In the genomic region with DNA sequence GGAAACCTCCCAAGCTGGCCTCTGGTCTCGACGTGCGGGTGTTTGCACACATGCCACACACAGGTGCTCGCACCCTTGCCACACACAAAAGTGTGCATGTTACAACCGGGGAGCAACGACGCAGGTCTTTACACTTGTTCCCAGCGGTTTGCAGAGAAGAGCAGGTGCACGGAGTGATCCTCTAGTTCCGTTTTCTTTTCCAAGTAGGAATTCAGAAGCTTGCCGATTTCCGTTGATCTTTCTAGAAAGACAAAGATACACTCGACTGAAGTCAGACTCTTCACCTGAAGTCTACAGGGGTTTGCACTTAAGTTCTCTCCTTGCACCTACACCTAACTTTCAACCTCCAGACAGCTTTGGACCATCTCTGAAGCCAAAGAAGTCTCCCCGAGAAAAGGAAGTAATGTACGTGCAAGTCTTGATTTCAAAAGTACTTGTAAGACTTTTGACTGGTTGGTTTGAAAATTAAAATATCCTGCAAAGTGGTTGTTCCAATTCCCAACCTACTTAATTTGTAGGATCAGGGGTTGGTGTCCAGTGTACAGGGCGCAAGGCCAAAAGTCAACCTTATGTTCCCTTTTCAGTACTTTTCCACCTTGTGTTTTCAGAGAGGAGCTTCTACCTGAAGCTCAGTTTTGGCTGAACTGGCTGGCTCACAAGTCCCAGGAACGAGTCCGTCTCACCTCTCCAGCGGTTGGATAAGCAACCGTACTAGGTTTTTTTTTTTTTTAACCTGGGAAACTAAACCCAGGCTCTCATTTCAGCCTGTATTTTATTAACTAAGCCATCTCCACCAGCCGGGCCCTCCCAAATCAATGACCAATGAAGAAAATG, we compare ENCODE assay signal across 8 mouse cellular contexts. TPM values are rescaled to one million over a fixed set of nuclear protein-coding genes. Genes with fewer than 3 reads are reported as not detected.
A peak's percentile ranks its signal among the peaks of the same experiment; 100 is the strongest.
DNase-seq lines count a peak whose midpoint lies in the region; ATAC-seq lines count a peak whose summit lies in the region.

No protein-coding gene starts in this region.

- DNase-seq in cerebellum, postnatal 10 days, result peak; percentile 20 to 37
- DNase-seq in cerebellum, postnatal 36 days, result no peak
- peak; percentile 20 for DNase-seq in A20 (ENCODE audit: low read depth, low spot score)
- DNase-seq in forebrain, embryonic 10.5 days (ENCODE audit: extremely low spot score, low spot score), result no peak
- DNase-seq in liver, embryonic 13.5 days, result no peak
- DNase-seq in thymus, postnatal 14 days, result no peak
- DNase-seq in right cerebral cortex, postnatal 25 days, result no peak
- DNase-seq in left cerebral cortex, adult 11 months (ENCODE audit: low spot score), result no peak

- peak overlapping the region; percentile 93 for H3K27ac ChIP-seq in forebrain, embryonic 10.5 days
- peak overlapping the region; percentile 98 for H3K27ac ChIP-seq in liver, embryonic 13.5 days

- peak overlapping the region; percentile 90 for H3K9ac ChIP-seq in liver, embryonic 13.5 days

- 79% methylated on average over 21 of the region's 21 CpGs for WGBS in forebrain, embryonic 10.5 days
- WGBS in liver, embryonic 13.5 days (ENCODE audit: insufficient replicate concordance), result 53% methylated on average over 21 of the region's 21 CpGs

- peaks cover 60% of the 10 kb centered on the region for H3K36me3 ChIP-seq in forebrain, embryonic 10.5 days (replicated peaks)
- H3K36me3 ChIP-seq in liver, embryonic 13.5 days, result peaks cover 49% of the 10 kb centered on the region

- peaks cover 49% of the 10 kb centered on the region for H3K4me1 ChIP-seq in forebrain, embryonic 10.5 days
- H3K4me1 ChIP-seq in liver, embryonic 13.5 days (replicated peaks), result peaks cover 81% of the 10 kb centered on the region

- H3K9me3 ChIP-seq in forebrain, embryonic 10.5 days, result no peaks in the 10 kb centered on the region
- H3K9me3 ChIP-seq in liver, embryonic 13.5 days (replicated peaks), result no peaks in the 10 kb centered on the region

- peak overlapping the region; percentile 81 for H3K4me3 ChIP-seq in forebrain, embryonic 10.5 days
- peak overlapping the region; percentile 90 for H3K4me3 ChIP-seq in liver, embryonic 13.5 days (replicated peaks)

- peak overlapping the region; percentile 98 for H3K4me2 ChIP-seq in liver, embryonic 13.5 days

- H3K27me3 ChIP-seq in forebrain, embryonic 10.5 days (ENCODE audit: poor library complexity, severe bottlenecking), result no peaks in the 10 kb centered on the region
- H3K27me3 ChIP-seq in liver, embryonic 13.5 days, result no peaks in the 10 kb centered on the region

- ATAC-seq in liver, embryonic 13.5 days (ENCODE audit: low read depth), result no peak

RNA-seq across cellular contexts. Expression of gene Dtymk, which starts 0.8 kb away (rescaled TPM):
- 278 and 306 TPM in 2 replicates for polyA plus RNA-seq in forebrain, embryonic 10.5 days (2016; fragmentation: Nextera tagmentation; extraction: Ambion mirVana)
- 169 and 181 TPM in 2 replicates for polyA plus RNA-seq in liver, embryonic 13.5 days (2015; fragmentation: Nextera tagmentation; extraction: Ambion mirVana)

RNA-seq across cellular contexts. Expression of gene Ing5, which starts 2.9 kb away (rescaled TPM):
- polyA plus RNA-seq in forebrain, embryonic 10.5 days (2016; fragmentation: Nextera tagmentation; extraction: Ambion mirVana), result 30.7 and 32.9 TPM in 2 replicates
- polyA plus RNA-seq in liver, embryonic 13.5 days (2015; fragmentation: Nextera tagmentation; extraction: Ambion mirVana), result 12.3 and 13.0 TPM in 2 replicates

RNA-seq across cellular contexts. Expression of gene D2hgdh, which starts 23.8 kb away (rescaled TPM):
- 13.3 and 16.0 TPM in 2 replicates for polyA plus RNA-seq in forebrain, embryonic 10.5 days (2016; fragmentation: Nextera tagmentation; extraction: Ambion mirVana)
- polyA plus RNA-seq in liver, embryonic 13.5 days (2015; fragmentation: Nextera tagmentation; extraction: Ambion mirVana), result 5.8 and 6.1 TPM in 2 replicates

RNA-seq across cellular contexts. Expression of gene Thap4, which starts 46.2 kb away (rescaled TPM):
- 48.2 and 48.8 TPM in 2 replicates for polyA plus RNA-seq in forebrain, embryonic 10.5 days (2016; fragmentation: Nextera tagmentation; extraction: Ambion mirVana)
- polyA plus RNA-seq in liver, embryonic 13.5 days (2015; fragmentation: Nextera tagmentation; extraction: Ambion mirVana), result 16.1 TPM in 2 replicates

RNA-seq across cellular contexts. Expression of gene Atg4b, which starts 49.6 kb away (rescaled TPM):
- 82.4 and 90.2 TPM in 2 replicates for polyA plus RNA-seq in forebrain, embryonic 10.5 days (2016; fragmentation: Nextera tagmentation; extraction: Ambion mirVana)
- 64.6 and 76.8 TPM in 2 replicates for polyA plus RNA-seq in liver, embryonic 13.5 days (2015; fragmentation: Nextera tagmentation; extraction: Ambion mirVana)

Comparison
In these comparisons a context has a peak if more than half of its experiments do, and no peak if none do; other contexts are left out.
1. DNase-seq: peak in cerebellum, postnatal 10 days (2 of 2) and A20 (single experiment); none in cerebellum, postnatal 36 days (0 of 2), forebrain, embryonic 10.5 days (single experiment), liver, embryonic 13.5 days (single experiment), thymus, postnatal 14 days (single experiment), right cerebral cortex, postnatal 25 days (single experiment) and left cerebral cortex, adult 11 months (single experiment).